Mouse (Mus musculus) small intestine, adult 10 weeks (tissue): ENCODE measurements around the gene Hint1. TPM values are rescaled to one million over a fixed set of nuclear protein-coding genes. Genes with fewer than 3 reads are reported as not detected.

Source experiments
- polyA plus RNA-seq: library from polyadenylated mRNA; stranded (reverse); fragments of 350-450 nt; fragmentation: Illumina TruSeq; extraction: RNeasy Lipid Tissue Mini Kit (QIAGEN cat#74804); gene quantifications from one replicate; pipeline ENCODE4 v1.2.3, GENCODE M21; 2014; ENCODE audit warnings: low replicate concordance

Hint1 gene
- polyA plus RNA-seq, result 260 TPM

GRCm38 (mm10) chr11:54866119-54867048 lies at the start of gene Hint1:
Gene Hint1 (plus strand): TSS chr11:54866383.

DNA sequence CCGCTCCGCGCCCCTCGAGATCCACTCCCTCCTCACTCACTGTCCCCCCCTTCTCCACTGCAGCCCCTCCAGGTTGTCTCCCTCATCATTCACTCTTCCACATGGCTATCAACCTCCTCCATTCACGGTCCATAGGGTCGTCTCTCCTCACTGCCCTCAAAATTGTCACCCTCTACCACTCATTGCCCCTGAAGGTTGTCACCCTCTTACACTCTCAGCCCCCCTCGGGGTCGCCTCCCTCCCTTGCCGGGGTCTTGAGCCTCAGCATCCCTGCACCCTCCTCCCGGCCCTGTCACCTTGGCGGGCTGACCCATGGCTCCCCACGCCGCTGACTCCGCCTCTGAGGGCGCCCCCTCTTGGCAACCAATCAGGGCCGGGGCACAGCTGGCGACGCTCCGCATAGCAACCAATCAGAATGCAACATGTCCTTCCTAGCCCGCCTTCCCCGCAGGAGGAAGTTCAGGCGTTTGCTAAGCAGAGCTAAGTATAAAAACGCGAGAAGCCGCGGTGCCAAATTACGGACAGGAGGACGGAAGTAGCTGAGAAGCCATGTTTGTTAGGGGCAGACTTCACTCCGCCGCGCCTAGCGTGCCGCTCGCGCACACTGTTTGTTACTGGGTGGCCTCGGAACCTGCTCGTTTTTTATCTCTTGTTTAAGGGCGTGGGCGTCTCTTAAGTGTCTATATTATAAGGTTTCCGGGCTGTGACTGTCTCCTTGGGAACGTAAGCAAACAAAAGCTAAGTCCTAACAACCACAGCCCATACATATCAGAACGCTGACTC lies 5.7 kb upstream of the Hint1 start, which contains the start of gene Lyrm7:
Gene Lyrm7, minus strand, starts transcription at position 661 of the 783 bp plus-strand sequence.

DNA sequence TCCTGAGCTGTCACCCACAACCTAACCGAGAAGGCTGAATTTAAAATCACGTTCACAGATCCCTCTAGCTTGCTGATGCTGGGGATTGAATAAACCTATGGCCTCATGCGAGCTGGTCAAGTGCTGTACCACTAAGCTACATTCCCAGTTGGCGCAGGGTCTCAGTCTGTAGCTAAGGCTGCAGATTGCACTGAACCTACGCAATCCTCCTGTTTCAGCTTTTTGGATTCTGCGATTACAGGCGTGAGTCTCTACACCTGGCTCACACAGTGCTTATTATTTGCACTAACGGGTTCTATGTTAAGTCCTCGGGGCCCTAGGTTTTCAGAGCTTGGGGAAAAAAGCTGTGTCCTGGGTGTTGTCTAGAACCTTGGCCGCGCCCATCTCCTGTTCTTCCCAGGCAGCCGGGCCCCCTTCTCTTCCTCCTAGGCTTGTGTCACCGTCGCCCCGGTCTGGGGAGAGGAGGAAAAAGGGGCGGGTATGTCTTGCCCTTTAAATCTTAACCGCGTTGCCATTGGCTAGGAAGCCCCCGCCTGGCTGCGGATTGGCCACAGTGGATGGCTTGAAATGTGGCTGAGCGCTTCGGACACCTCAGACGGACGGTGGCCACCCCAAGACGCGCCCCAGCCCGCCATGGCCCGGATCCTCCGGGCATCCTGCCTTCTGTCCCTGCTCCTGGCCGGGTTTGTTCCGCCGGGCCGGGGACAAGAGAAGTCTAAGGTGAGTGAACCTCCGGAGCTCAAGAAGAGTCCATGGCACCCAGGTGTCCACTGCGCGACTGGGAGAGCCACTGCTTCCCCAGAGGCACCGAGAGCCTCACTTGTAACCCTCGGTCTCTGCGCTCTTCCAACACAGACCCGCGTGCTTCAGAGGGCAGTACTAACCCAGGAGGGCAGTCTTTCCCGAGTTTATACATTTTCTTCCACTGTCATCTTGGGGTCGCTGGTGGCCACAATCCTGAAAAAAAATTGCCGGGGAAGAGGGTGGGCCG lies 36.4 kb downstream of the Hint1 start, which contains the start of gene Gpx3:
Gene Gpx3, plus strand, starts transcription at position 121 of the 991 bp plus-strand sequence.

Other genes with a start within 250 kb of the Hint1 start
- 92.3 TPM for gene Cdc42se2, start 78.7 kb upstream of the Hint1 start, polyA plus RNA-seq
- gene Lyrm7, start 5.5 kb upstream of the Hint1 start, polyA plus RNA-seq, result 18.0 TPM
- 17.2 TPM for gene Gpx3, start 36.1 kb downstream of the Hint1 start, polyA plus RNA-seq
- 1.6 TPM for gene Tnip1, start 96.5 kb downstream of the Hint1 start, polyA plus RNA-seq
- 2.8 TPM for gene Anxa6, start 167.1 kb downstream of the Hint1 start, polyA plus RNA-seq
- 2.6 TPM for gene Ccdc69, start 211.7 kb downstream of the Hint1 start, polyA plus RNA-seq
- gene Gm2a, start 231.7 kb downstream of the Hint1 start, polyA plus RNA-seq, result 12.5 TPM